Mouse (Mus musculus): ENCODE data around the gene Ccdc172.

DNA sequence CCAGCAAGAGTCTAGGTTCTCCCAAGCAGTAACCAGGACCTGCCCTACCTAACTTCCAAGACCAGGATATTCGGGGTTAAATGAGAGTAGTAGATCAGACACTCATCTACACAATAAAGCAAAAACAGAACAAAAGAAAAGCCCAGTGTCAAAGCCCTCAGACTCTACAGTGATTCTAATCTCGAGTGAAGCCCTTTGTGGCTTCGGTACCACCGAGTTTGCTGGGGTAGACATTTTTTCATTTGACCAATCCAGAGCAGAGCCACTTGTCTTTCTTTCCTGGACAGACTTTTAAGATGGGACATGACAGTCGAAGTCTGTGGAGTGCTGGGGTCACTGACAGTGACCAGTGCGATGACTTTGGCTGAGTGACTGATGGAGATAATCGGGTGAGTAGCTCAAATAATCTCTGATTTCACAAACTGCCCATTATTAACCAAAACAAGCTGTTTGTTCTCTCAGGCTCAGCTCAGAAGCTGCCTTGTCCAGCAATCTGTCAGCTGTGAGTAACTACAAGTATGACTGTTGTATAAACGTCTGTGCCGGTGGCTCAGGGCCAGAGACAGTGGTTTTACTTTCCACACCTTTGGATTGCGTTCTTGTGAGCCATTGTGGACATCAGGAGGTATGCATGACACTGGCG lies 60.8 kb downstream of the Ccdc172 start:
- TF ChIP-seq GATA2 (IDR thresholded peaks at IDR 0.05; ENCODE audit: borderline replicate concordance, low read depth, low read length) (no peak), CTCF (IDR thresholded peaks at IDR 0.05; ENCODE audit: low read depth, low read length) (no peak)
